Mouse (Mus musculus) spleen, adult 2 months (tissue): Measurements from ENCODE around the gene Tac1. TPM values are rescaled to one million over a fixed set of nuclear protein-coding genes. Genes with fewer than 3 reads are reported as not detected.
"Not testable (repeated sequence)": the region's sequence is repeated elsewhere in the genome, so short reads cannot be mapped to it uniquely, and the experiment has no call there.

ENCODE experiments used
- DNase-seq, 2 experiments: peaks; one replicate each; pipeline versions ENCODE4 v3.0.0 to v3.0.0-alpha.2; 2012 to 2021; ENCODE audit warnings: low spot score in 2 of 2, low read depth in 1 of 2
- H3K27ac ChIP-seq: fragments of 200-500 bp; 2 replicates; pipeline ENCODE4 v1.5.1; 2012; ENCODE audit warnings: low read length, inconsistent platforms; ENCODE audit not compliant: insufficient read depth
- H3K27me3 ChIP-seq: fragments of 200-500 bp; 2 replicates; pipeline ENCODE4 v1.6.1; 2012; ENCODE audit warnings: mild to moderate bottlenecking, moderate library complexity, low read length, inconsistent platforms; ENCODE audit not compliant: control insufficient read depth, insufficient read depth
- H3K36me3 ChIP-seq: fragments of 200-500 bp; 2 replicates; pipeline ENCODE4 v1.6.1; 2012; ENCODE audit warnings: mild to moderate bottlenecking, low read length, inconsistent platforms; ENCODE audit not compliant: control insufficient read depth, insufficient read depth
- H3K4me1 ChIP-seq: fragments of 200-500 bp; 2 replicates; pipeline ENCODE4 v1.6.1; 2011; ENCODE audit warnings: inconsistent platforms; ENCODE audit not compliant: control insufficient read depth, insufficient read depth, insufficient read length
- H3K4me3 ChIP-seq: fragments of 200-500 bp; 2 replicates; pipeline ENCODE4 v1.5.1; 2011; ENCODE audit warnings: mild to moderate bottlenecking, inconsistent platforms; ENCODE audit not compliant: insufficient read depth, insufficient read length; ENCODE audit errors: extremely low read depth
- CTCF ChIP-seq: fragments of 200-500 bp; IDR thresholded peaks from 2 replicates; pipeline ENCODE4 v1.5.1; 2011; ENCODE audit warnings: mild to moderate bottlenecking, inconsistent platforms; ENCODE audit not compliant: insufficient read depth, insufficient read length, insufficient replicate concordance; ENCODE audit errors: extremely low read depth
- POLR2A ChIP-seq: fragments of 200-500 bp; IDR thresholded peaks from 2 replicates; pipeline ENCODE4 v1.6.1; 2011; ENCODE audit warnings: low read depth, low read length, inconsistent platforms
- WGBS: fragments of 180-500 bp; shearing (Covaris S2); methylation state at CpG from one replicate; pipeline ENCODE4 v1.1.7; 2018; 5-methylcytosine and 5-hydroxymethylcytosine counted together
- polyA plus RNA-seq: library from polyadenylated mRNA; depleted of rRNA; stranded (reverse); fragments of >200 nt; gene quantifications from 2 replicates; pipeline ENCODE4 v1.2.3, GENCODE M21; 2012; rRNA removed

Tac1 gene
- polyA plus RNA-seq, 1 experiment, result not detected

- Histone ChIP-seq H3K4me3 (no peak overlapping the region), H3K4me1 (no peaks in the 10 kb centered on the region), H3K36me3 (no peaks in the 10 kb centered on the region), H3K27ac (no peak overlapping the region), H3K27me3 (no peaks in the 10 kb centered on the region)
- no peak for DNase-seq
- no peak for TF ChIP-seq CTCF
- TF ChIP-seq POLR2A, result no peak
- WGBS, result 54% methylated on average over 1 of the region's 1 CpGs
Observed at GRCm38 (mm10) chr6:7578031-7578430, 23.4 kb downstream of the Tac1 start.

- WGBS, result 84% methylated on average over 2 of the region's 2 CpGs
- no peak for TF ChIP-seq CTCF
- TF ChIP-seq POLR2A, result no peak
- H3K27me3 ChIP-seq, result no peaks in the 10 kb centered on the region
- no peaks in the 10 kb centered on the region for H3K4me1 ChIP-seq
- no peak overlapping the region for H3K27ac ChIP-seq
- DNase-seq, result no peak
- no peak overlapping the region for H3K4me3 ChIP-seq
- H3K36me3 ChIP-seq, result no peaks in the 10 kb centered on the region
Observed at GRCm38 (mm10) chr6:7594445-7594844, 39.8 kb downstream of the Tac1 start.

- Histone ChIP-seq H3K27me3 (no peaks in the 10 kb centered on the region), H3K4me1 (no peaks in the 10 kb centered on the region), H3K4me3 (no peak overlapping the region), H3K27ac (no peak overlapping the region), H3K36me3 (no peaks in the 10 kb centered on the region)
- TF ChIP-seq CTCF (no peak), POLR2A (no peak)
- DNase-seq, result no peak
- WGBS, result 81% methylated on average over 5 of the region's 5 CpGs
Observed at GRCm38 (mm10) chr6:7598416-7598815, 43.7 kb downstream of the Tac1 start.

- DNase-seq, result no peak
- H3K4me1 ChIP-seq, result no peaks in the 10 kb centered on the region
- no peak for TF ChIP-seq POLR2A
- no peak for TF ChIP-seq CTCF
- no peak overlapping the region for H3K4me3 ChIP-seq
- WGBS, result 17% methylated on average over 2 of the region's 2 CpGs
- no peaks in the 10 kb centered on the region for H3K27me3 ChIP-seq
- H3K27ac ChIP-seq, result no peak overlapping the region
- H3K36me3 ChIP-seq, result no peaks in the 10 kb centered on the region
Observed at GRCm38 (mm10) chr6:7600228-7600627, 45.5 kb downstream of the Tac1 start.

GRCm38 (mm10) chr6:7601353-7602094, 46.8 kb downstream of the Tac1 start:
- Histone ChIP-seq H3K36me3 (no peaks in the 10 kb centered on the region), H3K4me1 (no peaks in the 10 kb centered on the region), H3K27me3 (no peaks in the 10 kb centered on the region), H3K4me3 (no peak overlapping the region), H3K27ac (no peak overlapping the region)
- TF ChIP-seq POLR2A, result no peak
- TF ChIP-seq CTCF, result no peak
- WGBS, result 85% methylated on average over 4 of the region's 4 CpGs
- no peak for DNase-seq

GRCm38 (mm10) chr6:7613676-7614075, 59.0 kb downstream of the Tac1 start:
- H3K36me3 ChIP-seq, H3K27ac ChIP-seq, H3K4me1 ChIP-seq, H3K4me3 ChIP-seq, DNase-seq, H3K27me3 ChIP-seq: not testable (repeated sequence)
- 88% methylated on average over 19 of the region's 19 CpGs for WGBS

Other genes starting within 250 kb of the Tac1 start
- gene Asns, start 138.4 kb downstream of the Tac1 start, polyA plus RNA-seq, result 8.2 and 9.4 TPM in 2 replicates